Mouse (Mus musculus) neural tube, embryonic 15.5 days (tissue): ENCODE results near the gene Hook2. TPM values are rescaled to one million over a fixed set of nuclear protein-coding genes. Genes with fewer than 3 reads are reported as not detected.

ENCODE experiments used
- ATAC-seq: fragments of 200-750 bp; cut with Nextera tagmentation; 2 replicates; pipeline ENCODE4 v1.8.0; 2017; ENCODE audit warnings: mild to moderate bottlenecking, moderate TSS enrichment, moderate library complexity; ENCODE audit not compliant: low FRiP score
- H3K27ac ChIP-seq: fragments of 300-500 bp; sonication (generic); replicated peaks from 2 replicates; pipeline ENCODE4 v1.5.1; 2015; ENCODE audit warnings: mild to moderate bottlenecking, inconsistent platforms
- H3K27me3 ChIP-seq: fragments of 300-500 bp; sonication (generic); replicated peaks from 2 replicates; pipeline ENCODE4 v1.6.1; 2015; ENCODE audit warnings: inconsistent platforms
- H3K36me3 ChIP-seq: fragments of 300-500 bp; sonication (generic); 2 replicates; pipeline ENCODE4 v1.6.1; 2015; ENCODE audit warnings: inconsistent platforms
- H3K4me1 ChIP-seq: fragments of 300-500 bp; sonication (generic); 2 replicates; pipeline ENCODE4 v1.6.1; 2015; ENCODE audit warnings: inconsistent platforms
- H3K4me2 ChIP-seq: fragments of 300-500 bp; sonication (generic); 2 replicates; pipeline ENCODE4 v1.6.1; 2015; ENCODE audit warnings: inconsistent platforms, mild to moderate bottlenecking, moderate library complexity
- H3K4me3 ChIP-seq: fragments of 300-500 bp; sonication (generic); replicated peaks from 2 replicates; pipeline ENCODE4 v1.5.1; 2015; ENCODE audit warnings: mild to moderate bottlenecking, inconsistent platforms
- H3K9ac ChIP-seq: fragments of 300-500 bp; sonication (generic); replicated peaks from 2 replicates; pipeline ENCODE4 v1.6.1; 2015; ENCODE audit warnings: mild to moderate bottlenecking, inconsistent platforms
- H3K9me3 ChIP-seq: fragments of 300-500 bp; sonication (generic); replicated peaks from 2 replicates; pipeline ENCODE4 v1.6.1; 2016; ENCODE audit warnings: inconsistent platforms
- WGBS: fragments of 180-500 bp; shearing (Covaris S2); methylation state at CpG from one replicate; pipeline ENCODE4 v1.1.7; 2015; ENCODE audit warnings: mixed read lengths; 5-methylcytosine and 5-hydroxymethylcytosine counted together
- polyA plus RNA-seq: library from polyadenylated mRNA; unstranded; fragments of >200 nt; fragmentation: Nextera tagmentation; extraction: Ambion mirVana; gene quantifications from 2 replicates; pipeline ENCODE4 v1.2.1, GENCODE M21; 2015

Gene Hook2
- polyA plus RNA-seq, 1 experiment from 2014 or later = 33.9 TPM

DNA sequence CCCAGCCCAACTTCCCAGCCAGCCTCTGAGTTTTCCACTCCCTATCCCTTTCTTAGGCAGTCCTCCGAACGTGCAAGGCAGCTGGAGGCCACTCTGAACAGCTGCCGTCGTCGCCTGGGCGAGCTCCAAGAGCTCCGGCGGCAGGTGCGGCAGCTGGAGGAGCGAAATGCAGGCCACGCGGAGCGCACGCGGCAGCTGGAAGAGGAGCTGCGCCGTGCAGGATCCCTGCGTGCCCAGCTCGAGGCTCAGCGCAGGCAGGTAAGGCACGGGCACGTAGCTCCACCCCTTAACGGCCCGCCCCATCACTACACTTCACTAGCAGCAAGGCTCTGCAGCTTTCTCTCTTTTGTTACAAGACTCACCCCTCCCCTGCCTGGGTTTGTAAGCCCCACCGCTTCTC lies 5.3 kb downstream of the Hook2 start:
- ATAC-seq = no peak
- Histone ChIP-seq H3K4me2 (peak overlapping the region; percentile 17; the same call in 1 of the 2 replicates), H3K4me3 (no peak overlapping the region), H3K27me3 (peaks cover 11% of the 10 kb centered on the region), H3K27ac (no peak overlapping the region), H3K9ac (0 out of 2 replicates have a peak overlapping the region, but pooled peaks have one; percentile 14), H3K4me1 (peaks cover 18% of the 10 kb centered on the region), H3K9me3 (no peaks in the 10 kb centered on the region), H3K36me3 (peaks cover 9% of the 10 kb centered on the region)
- WGBS = 23% methylated on average over 25 of the region's 25 CpGs

DNA sequence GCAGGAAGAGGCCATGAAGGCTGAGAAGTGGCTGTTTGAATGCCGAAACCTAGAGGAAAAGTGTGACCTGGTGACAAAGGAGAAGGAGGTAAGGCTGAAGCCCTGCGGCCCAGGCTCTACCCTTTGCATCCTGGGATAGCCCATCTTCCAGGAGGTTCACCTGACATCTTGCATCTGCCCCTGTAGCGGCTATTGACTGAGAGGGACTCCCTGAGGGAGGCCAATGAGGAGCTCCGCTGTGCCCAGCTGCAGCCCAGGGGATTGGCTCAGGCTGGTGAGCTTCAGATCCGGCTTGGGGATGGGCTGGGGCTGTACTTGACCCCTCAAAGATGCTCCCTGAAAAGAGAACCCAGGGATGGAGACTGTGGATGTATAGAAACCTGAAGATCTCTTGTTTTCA lies 6.6 kb downstream of the Hook2 start:
- no peak overlapping the region for H3K9ac ChIP-seq
- H3K36me3 ChIP-seq = peaks cover 9% of the 10 kb centered on the region
- 87% methylated on average over 5 of the region's 5 CpGs for WGBS
- no peak overlapping the region for H3K4me2 ChIP-seq
- peaks cover 11% of the 10 kb centered on the region for H3K27me3 ChIP-seq
- no peak for ATAC-seq
- H3K9me3 ChIP-seq = no peaks in the 10 kb centered on the region
- H3K4me1 ChIP-seq = peaks cover 10% of the 10 kb centered on the region
- no peak overlapping the region for H3K27ac ChIP-seq
- H3K4me3 ChIP-seq = no peak overlapping the region

- Histone ChIP-seq H3K9ac (0 out of 2 replicates have a peak overlapping the region, but pooled peaks have one; percentile 14), H3K4me3 (no peak overlapping the region)
- 3% methylated on average over 19 of the region's 19 CpGs for WGBS
Observed at GRCm38 (mm10) chr8:84997649-84998295, 7.4 kb downstream of the Hook2 start.

GRCm38 (mm10) chr8:85007686-85008085 lies 17.3 kb downstream of the Hook2 start:
- no peaks in the 10 kb centered on the region for H3K9me3 ChIP-seq
- no peak overlapping the region for H3K9ac ChIP-seq
- no peak overlapping the region for H3K4me3 ChIP-seq
- no peaks in the 10 kb centered on the region for H3K4me1 ChIP-seq
- ATAC-seq = no peak
- peaks cover 44% of the 10 kb centered on the region for H3K27me3 ChIP-seq
- peaks cover 3% of the 10 kb centered on the region; the same call in 1 of the 2 replicates for H3K36me3 ChIP-seq
- H3K4me2 ChIP-seq = no peak overlapping the region
- H3K27ac ChIP-seq = no peak overlapping the region
- WGBS = 16% methylated on average over 25 of the region's 25 CpGs

More at GRCm38 (mm10) chr8:84997649-84998295, 7.4 kb downstream of the Hook2 start:
- Histone ChIP-seq H3K27me3 (peaks cover 11% of the 10 kb centered on the region), H3K27ac (no peak overlapping the region), H3K36me3 (peaks cover 15% of the 10 kb centered on the region), H3K4me1 (peaks cover 10% of the 10 kb centered on the region), H3K9me3 (no peaks in the 10 kb centered on the region), H3K4me2 (peak overlapping the region; percentile 35)
- ATAC-seq = peak; percentile 62

GRCm38 (mm10) chr8:85011242-85011641 lies 20.8 kb downstream of the Hook2 start:
- 15% methylated on average over 28 of the region's 28 CpGs for WGBS
- H3K4me3 ChIP-seq = no peak overlapping the region

DNA sequence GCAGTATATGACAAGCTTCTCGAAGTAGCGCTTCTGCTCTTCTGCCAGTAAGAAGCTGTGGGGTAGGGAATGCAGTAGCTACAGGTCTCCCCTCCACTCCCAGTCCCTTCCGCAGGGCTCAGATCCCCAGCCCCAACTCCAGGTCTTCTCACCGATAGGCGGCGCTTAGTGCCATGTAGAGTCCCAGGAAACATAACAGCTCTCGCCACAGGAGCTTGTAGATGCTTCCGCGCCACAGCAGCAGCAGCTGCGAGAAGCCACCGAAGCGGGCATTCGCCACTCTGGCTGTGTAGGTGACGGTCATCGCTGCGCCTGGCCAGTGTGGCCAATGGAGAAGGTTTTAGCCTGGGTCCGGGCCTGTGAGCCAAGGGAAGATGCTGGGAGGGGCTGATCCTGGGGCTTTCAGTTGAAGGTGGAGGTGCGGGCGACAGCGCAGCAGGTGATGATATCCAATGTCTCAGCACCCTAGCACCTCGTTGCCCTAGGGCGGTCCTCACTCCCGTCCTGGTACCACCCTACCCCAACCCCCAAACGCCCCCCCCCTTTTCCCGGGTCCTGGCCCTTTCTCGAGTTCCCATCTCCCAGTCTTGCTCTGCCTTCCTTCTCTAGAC lies 22.9 kb downstream of the Hook2 start:
- peak; percentile 77 for ATAC-seq
- no peaks in the 10 kb centered on the region for H3K9me3 ChIP-seq
- peaks cover 40% of the 10 kb centered on the region for H3K27me3 ChIP-seq
- peaks cover 10% of the 10 kb centered on the region for H3K36me3 ChIP-seq
- peak overlapping the region; percentile 41 for H3K4me3 ChIP-seq
- H3K27ac ChIP-seq = no peak overlapping the region
- H3K4me1 ChIP-seq = peaks cover 7% of the 10 kb centered on the region
- H3K4me2 ChIP-seq = peak overlapping the region; percentile 74
- 4% methylated on average over 25 of the region's 26 CpGs for WGBS
- peak overlapping the region; percentile 50; the same call in 1 of the 2 replicates for H3K9ac ChIP-seq

More at GRCm38 (mm10) chr8:85011242-85011641, 20.8 kb downstream of the Hook2 start:
- Histone ChIP-seq H3K4me2 (peak overlapping the region; percentile 11), H3K27me3 (peaks cover 49% of the 10 kb centered on the region), H3K27ac (no peak overlapping the region), H3K9ac (no peak overlapping the region), H3K36me3 (no peaks in the 10 kb centered on the region), H3K9me3 (no peaks in the 10 kb centered on the region), H3K4me1 (peaks cover 7% of the 10 kb centered on the region)
- no peak for ATAC-seq

DNA sequence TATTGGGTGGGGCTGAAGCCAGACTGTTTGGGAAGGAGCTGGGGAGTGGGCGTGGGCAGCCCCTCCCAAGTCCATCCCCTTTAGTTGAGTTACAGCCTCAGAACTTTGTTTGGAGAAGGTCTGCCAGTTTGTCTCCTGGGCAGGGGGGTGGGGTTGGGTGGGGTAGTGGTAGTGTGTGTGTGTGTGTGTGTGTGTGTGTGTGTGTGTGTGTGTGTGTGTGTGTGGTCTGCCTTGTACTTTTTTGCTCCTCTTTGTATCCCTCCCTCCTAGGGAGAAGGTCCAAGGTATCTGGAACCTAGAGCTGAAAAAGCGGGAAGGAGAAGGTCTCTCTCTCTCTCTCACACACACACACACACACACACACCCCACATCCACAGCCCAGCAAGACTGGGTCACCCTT lies 24.0 kb downstream of the Hook2 start, which contains the start of gene Best2:
Gene Best2, minus strand, starts transcription at position 101 of the 400 bp plus-strand sequence.
- H3K4me2 ChIP-seq = peak within 1 kb of the TSS; percentile 74
- H3K4me1 ChIP-seq = peaks cover 7% of the 10 kb centered on the region
- no peak for ATAC-seq
- H3K27ac ChIP-seq = no peak within 1 kb of the TSS
- 53% methylated on average over 2 of the region's 2 CpGs for WGBS
- peaks cover 32% of the 10 kb centered on the region for H3K27me3 ChIP-seq
- H3K4me3 ChIP-seq = peak within 1 kb of the TSS; percentile 41
- H3K9ac ChIP-seq = peak within 1 kb of the TSS; percentile 50; the same call in 1 of the 2 replicates
- peaks cover 21% of the 10 kb centered on the region for H3K36me3 ChIP-seq
- no peaks in the 10 kb centered on the region for H3K9me3 ChIP-seq

GRCm38 (mm10) chr8:85016724-85017123 lies 26.3 kb downstream of the Hook2 start:
- no peaks in the 10 kb centered on the region for H3K9me3 ChIP-seq
- no peak for ATAC-seq
- peaks cover 17% of the 10 kb centered on the region for H3K27me3 ChIP-seq
- H3K4me1 ChIP-seq = peaks cover 7% of the 10 kb centered on the region
- no peak overlapping the region for H3K4me2 ChIP-seq
- 75% methylated on average over 10 of the region's 10 CpGs for WGBS
- H3K4me3 ChIP-seq = no peak overlapping the region
- no peak overlapping the region for H3K9ac ChIP-seq
- peaks cover 42% of the 10 kb centered on the region for H3K36me3 ChIP-seq
- no peak overlapping the region for H3K27ac ChIP-seq

- WGBS = 62% methylated on average over 5 of the region's 5 CpGs
- peaks cover 46% of the 10 kb centered on the region for H3K36me3 ChIP-seq
- no peak overlapping the region for H3K9ac ChIP-seq
- no peaks in the 10 kb centered on the region for H3K9me3 ChIP-seq
- H3K27me3 ChIP-seq = peaks cover 15% of the 10 kb centered on the region; the same call in 1 of the 2 replicates
- H3K27ac ChIP-seq = no peak overlapping the region
- H3K4me3 ChIP-seq = no peak overlapping the region
- peaks cover 7% of the 10 kb centered on the region for H3K4me1 ChIP-seq
- H3K4me2 ChIP-seq = no peak overlapping the region
- ATAC-seq = no peak
Observed at GRCm38 (mm10) chr8:85017209-85017608, 26.8 kb downstream of the Hook2 start.

DNA sequence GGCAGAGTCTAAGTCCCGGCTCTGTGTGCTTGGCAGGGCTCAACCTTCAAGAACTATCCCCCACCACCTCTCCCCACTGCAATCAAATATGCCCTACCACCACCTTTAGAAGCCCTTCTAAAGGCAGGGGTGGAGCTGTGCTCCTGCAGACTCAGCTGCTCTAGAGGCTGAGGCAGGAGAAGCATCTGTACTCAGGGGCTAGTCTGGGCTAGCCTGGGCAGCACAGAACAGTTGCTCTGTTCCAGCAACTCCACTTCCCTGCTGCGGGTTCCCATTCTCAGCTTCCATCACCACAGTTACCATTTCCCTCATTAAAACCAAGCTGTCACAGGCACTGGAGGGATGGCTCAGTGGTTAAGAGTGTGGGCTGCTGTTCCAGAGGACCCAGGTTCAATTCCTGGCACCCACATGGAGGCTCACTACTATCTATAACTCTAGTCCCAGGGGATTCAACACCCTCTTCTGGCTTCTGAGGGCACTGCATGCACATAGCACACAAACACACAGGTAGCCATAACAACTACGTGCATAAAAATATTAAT lies 31.2 kb downstream of the Hook2 start:
- H3K36me3 ChIP-seq = peaks cover 63% of the 10 kb centered on the region
- no peak overlapping the region for H3K4me2 ChIP-seq
- H3K9me3 ChIP-seq = no peaks in the 10 kb centered on the region
- ATAC-seq = no peak
- no peak overlapping the region for H3K27ac ChIP-seq
- H3K27me3 ChIP-seq = no peaks in the 10 kb centered on the region
- H3K4me3 ChIP-seq = no peak overlapping the region
- peaks cover 29% of the 10 kb centered on the region for H3K4me1 ChIP-seq
- 94% methylated on average over 3 of the region's 3 CpGs for WGBS
- H3K9ac ChIP-seq = no peak overlapping the region

- H3K4me3 ChIP-seq = peak overlapping the region; percentile 97
- no peaks in the 10 kb centered on the region for H3K27me3 ChIP-seq
- H3K4me1 ChIP-seq = peaks cover 40% of the 10 kb centered on the region
- no peaks in the 10 kb centered on the region for H3K9me3 ChIP-seq
- peaks cover 47% of the 10 kb centered on the region for H3K36me3 ChIP-seq
- WGBS = 95% methylated on average over 3 of the region's 3 CpGs
- ATAC-seq = no peak
- no peak overlapping the region for H3K9ac ChIP-seq
- H3K27ac ChIP-seq = no peak overlapping the region
- H3K4me2 ChIP-seq = peak overlapping the region; percentile 92
Observed at GRCm38 (mm10) chr8:85023846-85024245, 33.4 kb downstream of the Hook2 start.
